Mouse (Mus musculus): ENCODE results near the gene Wapl. TPM values are rescaled to one million over a fixed set of nuclear protein-coding genes. Genes with fewer than 3 reads are reported as not detected.

Gene Wapl
- total and polyA plus RNA-seq, 3 experiments: 77.7 to 114 (median 79.2) TPM

DNA sequence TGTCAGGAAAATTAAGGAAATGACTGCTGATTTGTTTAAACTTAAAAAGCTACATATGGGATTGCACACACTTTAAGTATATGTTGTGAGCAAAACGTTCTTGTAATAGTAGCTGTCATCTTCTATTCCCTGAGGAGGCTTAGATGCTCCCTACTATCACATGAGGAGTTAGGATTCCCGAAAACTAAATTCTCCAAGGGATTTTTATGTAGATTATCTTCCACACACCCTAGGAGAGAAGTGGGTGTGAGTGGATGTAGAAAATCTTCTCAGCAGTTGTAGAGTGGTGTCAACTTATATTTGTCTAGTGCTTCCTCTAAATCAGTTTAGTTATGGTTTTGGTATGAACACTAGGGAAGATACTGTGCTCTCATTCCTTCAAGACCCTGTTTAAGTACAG lies 36.5 kb downstream of the Wapl start:
- H3K79me2 ChIP-seq (replicated peaks; ENCODE audit: control insufficient read depth, extremely low read depth, insufficient read depth, poor library complexity, severe bottlenecking): peaks cover 3% of the 10 kb centered on the region; the same call in 1 of the 2 replicates
- dilution Hi-C loops (cut with MboI; ENCODE audit: extremely low pct_ligation_motif_present, extremely low pct_unique_long_range_greater_than_20kb, low sequenced_read_pairs): no loop called here
- H3K4me2 ChIP-seq (ENCODE audit: insufficient read depth, low read depth, poor library complexity, severe bottlenecking): no peak overlapping the region
- no peak overlapping the region for H3K9ac ChIP-seq (ENCODE audit: insufficient read depth, low read depth)
- no peak for TF ChIP-seq CHD2 (IDR thresholded peaks at IDR 0.05; ENCODE audit: low read length)
- no peak for TF ChIP-seq TBP (conservative IDR thresholded peaks at IDR 0.05; ENCODE audit: low read depth, low read length)
- no peak for TF ChIP-seq POLR2A (IDR thresholded peaks at IDR 0.05; ENCODE audit: low read depth, low read length)
- no peak for TF ChIP-seq UBTF (IDR thresholded peaks at IDR 0.05; ENCODE audit: low read depth, low read length)
- TF ChIP-seq ZKSCAN1 (IDR thresholded peaks at IDR 0.05; ENCODE audit: borderline replicate concordance, low read depth, low read length): no peak
- no peak for TF ChIP-seq USF2 (conservative IDR thresholded peaks at IDR 0.05; ENCODE audit: low read depth, low read length)
- no peaks in the 10 kb centered on the region for H3K4me1 ChIP-seq (ENCODE audit: control insufficient read depth in 1 of 2, insufficient read depth in 2 of 2)
- H3K4me3 ChIP-seq (replicated peaks in 1 of 3; ENCODE audit: low read depth in 2 of 3, low read length in 2 of 3, poor library complexity in 1 of 3): no peak overlapping the region
- no peak overlapping the region for H3K27ac ChIP-seq (ENCODE audit: insufficient read depth, low read depth)
- H3K27me3 ChIP-seq (replicated peaks): no peaks in the 10 kb centered on the region
- H3K36me3 ChIP-seq (replicated peaks in 1 of 2; ENCODE audit: control insufficient read depth in 1 of 2, insufficient read depth in 1 of 2, low read length in 1 of 2): peaks cover 10 to 37% of the 10 kb centered on the region in 2 experiments
- no peaks in the 10 kb centered on the region for H3K9me3 ChIP-seq (replicated peaks; ENCODE audit: low read length)
- in situ Hi-C loops (cut with MboI; ENCODE audit: low pct_ligation_motif_present, low pct_unique_long_range_greater_than_20kb, low sequenced_read_pairs): no loop called here
- DNase-seq (ENCODE audit: extremely low read depth): no peak

DNA sequence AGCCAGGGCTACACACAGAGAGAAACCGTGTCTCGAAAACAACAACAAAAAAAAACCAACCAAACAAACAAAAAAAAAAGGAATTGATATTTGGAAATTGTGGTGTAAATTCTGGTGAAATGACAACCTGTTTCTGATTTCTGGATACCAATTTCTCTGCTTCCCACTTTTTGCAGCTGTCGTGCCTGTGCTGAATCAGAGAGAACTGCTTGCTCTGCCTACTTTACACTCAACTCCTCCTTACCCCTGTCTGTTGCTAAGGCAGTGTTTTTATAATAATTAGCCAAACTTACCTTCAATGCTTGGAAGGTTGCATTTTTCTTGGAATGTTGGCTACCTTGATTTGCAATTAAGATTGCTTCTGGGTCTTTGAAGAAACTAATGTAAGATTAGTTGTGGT lies 38.3 kb downstream of the Wapl start:
- no peak overlapping the region for H3K4me3 ChIP-seq (replicated peaks in 1 of 3; ENCODE audit: low read depth in 2 of 3, low read length in 2 of 3, poor library complexity in 1 of 3)
- no peaks in the 10 kb centered on the region for H3K27me3 ChIP-seq (replicated peaks)
- H3K4me1 ChIP-seq (ENCODE audit: control insufficient read depth in 1 of 2, insufficient read depth in 2 of 2): no peaks in the 10 kb centered on the region
- H3K4me2 ChIP-seq (ENCODE audit: insufficient read depth, low read depth, poor library complexity, severe bottlenecking): no peak overlapping the region
- TF ChIP-seq RCOR1 (conservative IDR thresholded peaks at IDR 0.05; ENCODE audit: low read depth, low read length): no peak
- no peak for TF ChIP-seq UBTF (IDR thresholded peaks at IDR 0.05; ENCODE audit: low read depth, low read length)
- TF ChIP-seq MYC (IDR thresholded peaks at IDR 0.05; ENCODE audit: low read depth, low read length): no peak
- TF ChIP-seq TCF12 (IDR thresholded peaks at IDR 0.05; ENCODE audit: low read depth, low read length): no peak
- TF ChIP-seq TBP (conservative IDR thresholded peaks at IDR 0.05; ENCODE audit: low read depth, low read length): no peak
- TF ChIP-seq E2F4 (IDR thresholded peaks at IDR 0.05; ENCODE audit: insufficient replicate concordance, low read depth, low read length): no peak
- TF ChIP-seq ETS1 (conservative IDR thresholded peaks at IDR 0.05; ENCODE audit: low read depth, low read length): no peak
- no peak for TF ChIP-seq POLR2AphosphoS2 (IDR thresholded peaks at IDR 0.05; ENCODE audit: low read depth, low read length)
- TF ChIP-seq SIN3A (IDR thresholded peaks at IDR 0.05; ENCODE audit: low read length): no peak
- H3K27ac ChIP-seq (ENCODE audit: insufficient read depth, low read depth): no peak overlapping the region
- DNase-seq (ENCODE audit: extremely low read depth): no peak
- no peak overlapping the region for H3K9ac ChIP-seq (ENCODE audit: insufficient read depth, low read depth)
- peaks cover 18% of the 10 kb centered on the region; the same call in 1 of the 2 replicates for H3K79me2 ChIP-seq (replicated peaks; ENCODE audit: control insufficient read depth, extremely low read depth, insufficient read depth, poor library complexity, severe bottlenecking)
- no peaks in the 10 kb centered on the region for H3K9me3 ChIP-seq (replicated peaks; ENCODE audit: low read length)
- in situ Hi-C loops (cut with MboI; ENCODE audit: low pct_ligation_motif_present, low pct_unique_long_range_greater_than_20kb, low sequenced_read_pairs) (no loop called here), dilution Hi-C loops (cut with MboI; ENCODE audit: extremely low pct_ligation_motif_present, extremely low pct_unique_long_range_greater_than_20kb, low sequenced_read_pairs) (no loop called here)
- peaks cover 10 to 48% of the 10 kb centered on the region in 2 experiments for H3K36me3 ChIP-seq (replicated peaks in 1 of 2; ENCODE audit: control insufficient read depth in 1 of 2, insufficient read depth in 1 of 2, low read length in 1 of 2)

DNA sequence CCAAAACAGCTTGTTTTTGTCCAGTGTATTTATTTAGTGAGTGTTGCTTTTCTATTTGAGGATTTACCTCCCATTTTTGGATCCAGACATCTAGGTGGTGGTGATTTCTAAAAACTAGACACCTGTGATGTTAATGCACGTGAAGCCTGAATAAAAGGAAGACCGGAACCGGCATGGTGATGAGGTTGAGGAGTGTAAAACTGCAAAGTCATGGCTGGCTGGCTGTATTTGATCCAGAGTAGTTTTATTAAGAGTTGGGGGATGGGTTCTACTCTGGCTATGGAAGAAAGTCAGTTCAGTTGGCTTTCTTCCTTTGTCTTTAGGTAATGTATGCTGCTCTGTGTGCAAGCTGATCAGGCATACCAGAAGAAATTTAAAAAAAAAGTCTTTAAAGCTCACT lies 39.1 kb downstream of the Wapl start:
- TF ChIP-seq ZNF384 (IDR thresholded peaks at IDR 0.05; ENCODE audit: low read depth, low read length) (no peak), JUND (conservative IDR thresholded peaks at IDR 0.05; ENCODE audit: low read depth, low read length) (no peak), TBP (conservative IDR thresholded peaks at IDR 0.05; ENCODE audit: low read depth, low read length) (no peak), TCF12 (IDR thresholded peaks at IDR 0.05; ENCODE audit: low read depth, low read length) (no peak), NELFE (IDR thresholded peaks at IDR 0.05; ENCODE audit: low read depth, low read length) (no peak), HCFC1 (IDR thresholded peaks at IDR 0.05; ENCODE audit: low read depth, low read length) (no peak), NRF1 (IDR thresholded peaks at IDR 0.05; ENCODE audit: low read depth, low read length) (no peak), JUN (IDR thresholded peaks at IDR 0.05; ENCODE audit: insufficient read depth, low read depth, low read length) (no peak)
- dilution Hi-C loops (cut with MboI; ENCODE audit: extremely low pct_ligation_motif_present, extremely low pct_unique_long_range_greater_than_20kb, low sequenced_read_pairs): no loop called here
- Histone ChIP-seq H3K36me3 (replicated peaks in 1 of 2; ENCODE audit: control insufficient read depth in 1 of 2, insufficient read depth in 1 of 2, low read length in 1 of 2) (peaks cover 12 to 51% of the 10 kb centered on the region in 2 experiments), H3K27me3 (replicated peaks) (no peaks in the 10 kb centered on the region), H3K4me2 (ENCODE audit: insufficient read depth, low read depth, poor library complexity, severe bottlenecking) (no peak overlapping the region), H3K27ac (ENCODE audit: insufficient read depth, low read depth) (no peak overlapping the region), H3K9me3 (replicated peaks; ENCODE audit: low read length) (no peaks in the 10 kb centered on the region), H3K9ac (ENCODE audit: insufficient read depth, low read depth) (no peak overlapping the region), H3K4me1 (ENCODE audit: control insufficient read depth in 1 of 2, insufficient read depth in 2 of 2) (no peaks in the 10 kb centered on the region), H3K4me3 (replicated peaks in 1 of 3; ENCODE audit: low read depth in 2 of 3, low read length in 2 of 3, poor library complexity in 1 of 3) (no peak overlapping the region), H3K79me2 (replicated peaks; ENCODE audit: control insufficient read depth, extremely low read depth, insufficient read depth, poor library complexity, severe bottlenecking) (peaks cover 22% of the 10 kb centered on the region; the same call in 1 of the 2 replicates)
- DNase-seq (ENCODE audit: extremely low read depth): no peak
- in situ Hi-C loops (cut with MboI; ENCODE audit: low pct_ligation_motif_present, low pct_unique_long_range_greater_than_20kb, low sequenced_read_pairs): no loop called here

Data from CH12.LX (cell line).